Mouse (Mus musculus): ENCODE data around the gene Vopp1.

DNA sequence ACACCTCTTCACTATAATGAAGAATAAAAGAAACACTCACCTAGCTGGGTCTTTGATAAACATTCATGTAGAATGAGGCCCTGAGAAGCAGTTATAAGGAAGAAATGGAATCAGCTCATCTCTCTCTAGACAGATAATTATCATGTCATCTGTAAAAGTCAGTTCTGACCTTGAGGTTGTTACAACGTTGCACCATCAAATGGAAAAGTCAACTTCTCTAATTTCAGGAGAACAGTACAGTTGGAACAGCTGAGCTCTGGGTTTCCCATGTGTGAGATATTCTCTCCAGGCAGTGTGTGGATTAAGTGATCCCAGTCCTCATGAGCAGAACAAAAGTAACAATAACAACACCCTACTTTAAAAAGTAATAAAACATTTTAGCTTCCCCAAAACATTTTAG is 25.3 kb upstream of the Vopp1 start, which contains the start of gene Vmn1r21:
- TF ChIP-seq POLR2A (IDR thresholded peaks at IDR 0.05; ENCODE audit: extremely low read depth, insufficient read depth, low read length): no peak
- no peak for TF ChIP-seq CTCF (IDR thresholded peaks at IDR 0.05; ENCODE audit: extremely low read depth, insufficient read depth, low read length)
